Mouse (Mus musculus): ENCODE measurements around the gene Cuedc2. TPM values are rescaled to one million over a fixed set of nuclear protein-coding genes. Genes with fewer than 3 reads are reported as not detected.
A peak's percentile ranks its signal among the peaks of the same experiment; 100 is the strongest.

Gene Cuedc2
- polyA plus RNA-seq (2015; fragmentation: Nextera tagmentation; extraction: Ambion mirVana) = 340 and 347 TPM in 2 replicates

DNA sequence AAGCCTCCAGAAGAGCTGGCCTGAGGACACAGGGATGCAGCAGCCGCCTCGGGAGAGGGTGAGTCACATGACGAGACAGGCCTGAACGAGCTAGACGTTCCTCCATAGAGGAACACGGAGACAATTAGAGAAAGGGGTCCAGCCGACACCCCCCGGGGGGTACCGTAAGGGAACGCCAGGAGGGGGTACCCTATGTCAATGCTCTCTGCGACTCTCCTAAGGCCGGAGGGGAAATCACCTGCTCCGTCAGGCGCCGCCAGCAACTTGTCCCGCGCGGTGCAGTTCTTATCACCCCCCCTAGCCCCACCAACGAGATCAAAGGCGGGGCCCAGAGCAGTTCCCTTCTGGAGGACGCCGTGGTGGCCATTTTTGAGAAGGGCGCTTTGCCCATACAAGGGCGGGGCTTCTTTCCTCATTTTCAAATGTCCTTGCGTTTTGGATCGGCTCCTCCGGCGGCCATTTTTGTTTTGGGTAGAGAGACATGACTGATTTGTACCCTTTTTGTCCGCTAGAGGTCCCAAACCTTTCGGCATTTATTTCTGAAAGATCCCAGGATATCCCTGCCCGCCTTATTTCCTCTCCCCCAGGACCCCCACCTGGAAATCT, at the start of gene Cuedc2:
TSS of gene Cuedc2 (minus strand) at position 372 of the 606 bp plus-strand sequence.
- H3K9me3 ChIP-seq = no peaks in the 10 kb centered on the region
- no peaks in the 10 kb centered on the region for H3K36me3 ChIP-seq (replicated peaks)
- H3K27ac ChIP-seq = peak within 1 kb of the TSS; percentile 80
- peak within 1 kb of the TSS; percentile 69 for H3K4me3 ChIP-seq
- H3K9ac ChIP-seq = peak within 1 kb of the TSS; percentile 65
- H3K4me1 ChIP-seq = peaks cover 27% of the 10 kb centered on the region
- H3K4me2 ChIP-seq = peak within 1 kb of the TSS; percentile 78
- H3K27me3 ChIP-seq (replicated peaks) = no peaks in the 10 kb centered on the region
- peak; percentile 91 for ATAC-seq (replicated peaks)
- under 1% methylated on average over 31 of the region's 31 CpGs for WGBS

DNA sequence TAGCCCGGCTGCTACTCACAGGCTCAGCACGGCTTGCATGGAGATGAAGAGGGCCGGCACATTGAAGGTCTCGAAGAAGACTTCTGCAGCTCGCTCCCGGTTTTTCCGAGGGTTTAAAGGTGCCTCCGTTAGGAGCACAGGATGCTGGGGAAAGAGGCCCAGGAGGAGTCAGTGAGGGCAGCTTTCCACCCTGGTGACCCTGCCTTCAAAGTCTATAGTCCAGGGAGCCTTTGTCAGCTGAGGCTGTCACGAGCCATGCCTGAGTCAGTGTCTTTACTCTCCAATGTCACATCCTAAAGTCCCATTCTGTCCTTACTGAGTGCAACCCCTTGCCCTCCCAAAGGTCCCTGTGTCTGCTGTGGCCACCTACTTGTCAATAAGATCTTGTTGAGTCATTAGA, 43.8 kb upstream of the Cuedc2 start:
- H3K9ac ChIP-seq = no peak overlapping the region
- ATAC-seq (replicated peaks) = no peak

DNA sequence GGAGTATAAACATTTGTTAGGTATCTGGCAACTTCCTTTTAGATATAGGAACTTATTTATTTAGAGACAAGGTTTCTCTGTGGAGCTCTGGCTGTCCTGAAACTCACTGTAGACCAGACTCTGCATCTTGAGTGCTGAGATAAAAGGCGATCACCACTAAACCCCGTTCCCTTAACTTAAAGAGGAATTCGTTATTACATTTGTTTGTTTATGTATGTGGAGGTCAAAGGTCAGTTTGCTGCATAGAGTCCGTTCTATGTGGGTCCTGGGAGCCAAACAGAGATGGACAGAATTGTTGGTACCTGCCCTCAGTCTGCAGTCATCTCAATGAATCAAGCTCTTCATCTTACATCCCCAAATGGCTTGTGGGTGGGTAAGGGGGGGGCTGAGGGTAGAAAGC, 37.4 kb upstream of the Cuedc2 start:
- WGBS = 73% methylated on average over 4 of the region's 4 CpGs
- no peaks in the 10 kb centered on the region for H3K27me3 ChIP-seq (replicated peaks)
- no peak overlapping the region for H3K4me2 ChIP-seq
- no peaks in the 10 kb centered on the region for H3K9me3 ChIP-seq
- H3K27ac ChIP-seq = no peak overlapping the region
- H3K36me3 ChIP-seq (replicated peaks) = peaks cover 42% of the 10 kb centered on the region
- no peak overlapping the region for H3K4me3 ChIP-seq
- no peaks in the 10 kb centered on the region for H3K4me1 ChIP-seq
- H3K9ac ChIP-seq = no peak overlapping the region
- no peak for ATAC-seq (replicated peaks)

More for the DNA sequence above, 43.8 kb upstream of the Cuedc2 start:
- H3K9me3 ChIP-seq = no peaks in the 10 kb centered on the region
- peaks cover 80% of the 10 kb centered on the region for H3K36me3 ChIP-seq (replicated peaks)
- no peak overlapping the region for H3K4me2 ChIP-seq
- 92% methylated on average over 9 of the region's 9 CpGs for WGBS
- H3K4me1 ChIP-seq = no peaks in the 10 kb centered on the region
- no peak overlapping the region for H3K27ac ChIP-seq
- H3K27me3 ChIP-seq (replicated peaks) = no peaks in the 10 kb centered on the region
- H3K4me3 ChIP-seq = no peak overlapping the region

DNA sequence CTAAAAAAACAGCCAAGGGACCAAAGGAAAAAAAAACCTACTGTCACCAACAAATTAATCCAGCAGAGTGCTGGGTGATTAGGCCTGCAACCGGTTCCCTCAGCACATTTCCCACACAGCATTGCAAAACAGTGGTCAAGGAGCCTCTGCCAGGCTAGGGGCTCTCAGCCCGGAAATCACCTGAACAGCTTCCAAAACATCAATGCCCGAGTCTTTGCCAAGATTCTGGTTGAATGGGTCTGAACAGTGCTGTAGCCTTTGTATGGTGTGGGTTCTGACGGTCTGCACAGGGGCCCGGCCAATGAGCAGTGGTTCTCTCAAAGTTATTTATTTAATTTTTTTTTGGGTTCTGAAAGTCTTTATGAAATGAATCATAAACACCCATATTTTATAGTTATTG, 37.0 kb upstream of the Cuedc2 start:
- H3K4me3 ChIP-seq = no peak overlapping the region
- H3K9ac ChIP-seq = no peak overlapping the region
- 0 out of 2 replicates have a peak overlapping the region, but pooled peaks have one; percentile 45 for H3K27ac ChIP-seq
- H3K4me2 ChIP-seq = no peak overlapping the region
- H3K36me3 ChIP-seq (replicated peaks) = peaks cover 40% of the 10 kb centered on the region
- H3K9me3 ChIP-seq = no peaks in the 10 kb centered on the region
- no peaks in the 10 kb centered on the region for H3K4me1 ChIP-seq
- no peaks in the 10 kb centered on the region for H3K27me3 ChIP-seq (replicated peaks)
- ATAC-seq (replicated peaks) = no peak
- WGBS = 57% methylated on average over 5 of the region's 5 CpGs

DNA sequence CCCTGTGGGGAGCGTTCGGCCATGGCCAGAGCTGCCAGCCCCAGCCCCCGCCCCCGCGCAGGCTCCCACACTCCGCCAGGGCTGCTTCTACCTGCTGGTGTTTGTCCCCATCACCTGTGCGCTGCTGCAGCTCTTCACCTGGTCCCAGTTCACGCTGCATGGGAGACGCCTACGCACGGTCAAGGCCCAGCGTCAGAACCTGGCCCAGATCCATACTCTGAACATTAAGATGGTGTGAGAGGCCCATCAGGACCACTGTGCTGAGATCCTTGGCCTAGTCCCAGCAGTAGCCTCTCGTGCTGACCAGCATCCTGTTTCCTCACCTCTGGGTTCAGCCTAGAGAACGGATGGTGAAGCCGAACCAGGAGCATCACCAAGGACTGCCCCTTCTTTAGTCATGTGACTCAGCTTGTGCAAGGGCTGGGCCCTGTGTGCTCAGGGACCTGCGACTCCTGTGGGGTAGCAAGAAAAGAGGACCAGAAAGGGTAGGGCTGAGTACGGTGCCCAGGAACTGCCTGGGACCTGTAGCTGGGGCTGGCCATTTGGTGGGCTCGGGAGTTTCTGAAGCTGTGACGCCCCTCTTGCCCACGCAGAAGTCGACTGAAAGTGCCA, 36.1 kb upstream of the Cuedc2 start:
- 45% methylated on average over 21 of the region's 21 CpGs for WGBS
- Histone ChIP-seq H3K27ac (no peak overlapping the region), H3K36me3 (replicated peaks) (peaks cover 31% of the 10 kb centered on the region), H3K4me3 (no peak overlapping the region), H3K27me3 (replicated peaks) (no peaks in the 10 kb centered on the region), H3K9me3 (no peaks in the 10 kb centered on the region), H3K9ac (no peak overlapping the region), H3K4me2 (no peak overlapping the region), H3K4me1 (no peaks in the 10 kb centered on the region)
- ATAC-seq (replicated peaks) = peak; percentile 51

DNA sequence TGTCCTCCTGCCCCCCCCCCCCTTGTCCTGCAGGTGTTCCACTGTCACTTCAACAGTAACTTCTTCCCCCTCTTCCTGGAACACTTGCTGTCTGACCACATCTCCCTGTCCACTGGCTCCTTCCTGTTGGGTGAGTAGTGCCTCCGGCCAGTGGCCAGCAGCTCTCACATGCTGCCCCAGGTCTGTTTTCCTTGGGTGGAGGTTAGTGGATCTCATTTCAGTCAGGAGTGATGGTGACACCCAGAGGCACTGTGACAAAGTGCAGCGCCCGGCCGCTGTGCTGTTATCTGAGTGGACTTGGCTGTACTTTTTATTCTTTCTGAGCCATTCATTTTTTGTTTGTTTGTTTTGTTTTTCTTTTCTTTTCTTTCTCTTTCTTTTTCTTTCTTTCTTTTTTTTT, 30.7 kb upstream of the Cuedc2 start:
- Histone ChIP-seq H3K9me3 (no peaks in the 10 kb centered on the region), H3K4me2 (no peak overlapping the region), H3K27ac (no peak overlapping the region), H3K36me3 (replicated peaks) (no peaks in the 10 kb centered on the region), H3K4me3 (no peak overlapping the region), H3K27me3 (replicated peaks) (no peaks in the 10 kb centered on the region), H3K4me1 (no peaks in the 10 kb centered on the region), H3K9ac (no peak overlapping the region)
- no peak for ATAC-seq (replicated peaks)
- 29% methylated on average over 4 of the region's 4 CpGs for WGBS

- WGBS = 90% methylated on average over 23 of the region's 23 CpGs
- H3K4me1 ChIP-seq = no peaks in the 10 kb centered on the region
- H3K4me2 ChIP-seq = no peak overlapping the region
- no peak overlapping the region for H3K27ac ChIP-seq
- no peaks in the 10 kb centered on the region for H3K36me3 ChIP-seq (replicated peaks)
- no peak overlapping the region for H3K4me3 ChIP-seq
- H3K9ac ChIP-seq = no peak overlapping the region
- no peak for ATAC-seq (replicated peaks)
- H3K9me3 ChIP-seq = no peaks in the 10 kb centered on the region
- H3K27me3 ChIP-seq (replicated peaks) = no peaks in the 10 kb centered on the region
Measured at GRCm38 (mm10) chr19:46367798-46368590, 29.5 kb upstream of the Cuedc2 start.

DNA sequence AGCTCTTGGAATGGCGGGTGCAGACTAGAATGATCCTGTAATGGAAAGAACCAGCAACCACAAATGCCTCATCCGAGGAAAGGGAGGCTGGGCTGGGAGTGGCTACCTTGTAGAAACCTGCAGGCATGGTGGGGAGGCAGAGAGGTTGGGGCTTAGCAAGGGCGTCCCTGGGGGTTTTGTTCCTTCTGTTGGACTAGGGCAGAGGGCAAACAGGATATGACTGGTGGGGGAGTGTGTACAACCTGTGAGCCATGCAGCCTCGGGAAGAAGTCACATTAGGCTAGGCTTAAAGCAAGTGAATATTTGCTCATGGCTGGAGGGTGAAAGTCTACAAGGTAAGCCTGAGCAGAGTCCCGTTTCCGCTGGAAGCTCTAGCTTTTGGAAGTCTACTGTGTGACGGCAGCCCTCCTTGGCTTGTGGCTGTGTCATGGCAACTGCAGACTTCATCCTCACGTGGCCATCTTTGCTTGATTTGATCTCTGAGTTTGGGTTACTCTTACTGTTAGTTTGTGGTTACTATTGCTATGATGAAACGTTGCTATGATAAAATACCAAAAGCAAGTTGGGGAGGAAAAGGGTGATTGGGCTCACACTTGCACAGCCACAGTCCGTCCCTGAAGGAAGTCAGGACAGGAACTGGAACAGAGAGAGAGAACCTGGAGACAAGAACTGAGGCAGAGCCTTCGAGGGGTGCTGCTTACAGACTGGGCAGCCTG, 24.9 kb upstream of the Cuedc2 start:
- Histone ChIP-seq H3K4me1 (no peaks in the 10 kb centered on the region), H3K27ac (no peak overlapping the region), H3K4me2 (no peak overlapping the region), H3K36me3 (replicated peaks) (no peaks in the 10 kb centered on the region), H3K9me3 (no peaks in the 10 kb centered on the region), H3K4me3 (no peak overlapping the region), H3K27me3 (replicated peaks) (peaks cover 2% of the 10 kb centered on the region), H3K9ac (no peak overlapping the region)
- 89% methylated on average over 11 of the region's 11 CpGs for WGBS
- ATAC-seq (replicated peaks) = no peak

GRCm38 (mm10) chr19:46362104-46362503, 23.6 kb upstream of the Cuedc2 start:
- H3K36me3 ChIP-seq (replicated peaks) = no peaks in the 10 kb centered on the region
- peaks cover 8% of the 10 kb centered on the region for H3K4me1 ChIP-seq
- H3K27me3 ChIP-seq (replicated peaks) = peaks cover 5% of the 10 kb centered on the region
- H3K9me3 ChIP-seq = no peaks in the 10 kb centered on the region
- no peak overlapping the region for H3K9ac ChIP-seq
- H3K4me2 ChIP-seq = no peak overlapping the region
- no peak overlapping the region for H3K27ac ChIP-seq
- H3K4me3 ChIP-seq = no peak overlapping the region
- WGBS = 84% methylated on average over 8 of the region's 8 CpGs
- ATAC-seq (replicated peaks) = no peak

- no peak overlapping the region for H3K9ac ChIP-seq
- no peak overlapping the region for H3K4me2 ChIP-seq
- peaks cover 5% of the 10 kb centered on the region for H3K27me3 ChIP-seq (replicated peaks)
- H3K36me3 ChIP-seq (replicated peaks) = no peaks in the 10 kb centered on the region
- no peak for ATAC-seq (replicated peaks)
- no peak overlapping the region for H3K27ac ChIP-seq
- H3K9me3 ChIP-seq = no peaks in the 10 kb centered on the region
- H3K4me1 ChIP-seq = peaks cover 15% of the 10 kb centered on the region
- no peak overlapping the region for H3K4me3 ChIP-seq
- WGBS = 67% methylated on average over 4 of the region's 4 CpGs
Measured at GRCm38 (mm10) chr19:46358381-46358780, 19.9 kb upstream of the Cuedc2 start.

DNA sequence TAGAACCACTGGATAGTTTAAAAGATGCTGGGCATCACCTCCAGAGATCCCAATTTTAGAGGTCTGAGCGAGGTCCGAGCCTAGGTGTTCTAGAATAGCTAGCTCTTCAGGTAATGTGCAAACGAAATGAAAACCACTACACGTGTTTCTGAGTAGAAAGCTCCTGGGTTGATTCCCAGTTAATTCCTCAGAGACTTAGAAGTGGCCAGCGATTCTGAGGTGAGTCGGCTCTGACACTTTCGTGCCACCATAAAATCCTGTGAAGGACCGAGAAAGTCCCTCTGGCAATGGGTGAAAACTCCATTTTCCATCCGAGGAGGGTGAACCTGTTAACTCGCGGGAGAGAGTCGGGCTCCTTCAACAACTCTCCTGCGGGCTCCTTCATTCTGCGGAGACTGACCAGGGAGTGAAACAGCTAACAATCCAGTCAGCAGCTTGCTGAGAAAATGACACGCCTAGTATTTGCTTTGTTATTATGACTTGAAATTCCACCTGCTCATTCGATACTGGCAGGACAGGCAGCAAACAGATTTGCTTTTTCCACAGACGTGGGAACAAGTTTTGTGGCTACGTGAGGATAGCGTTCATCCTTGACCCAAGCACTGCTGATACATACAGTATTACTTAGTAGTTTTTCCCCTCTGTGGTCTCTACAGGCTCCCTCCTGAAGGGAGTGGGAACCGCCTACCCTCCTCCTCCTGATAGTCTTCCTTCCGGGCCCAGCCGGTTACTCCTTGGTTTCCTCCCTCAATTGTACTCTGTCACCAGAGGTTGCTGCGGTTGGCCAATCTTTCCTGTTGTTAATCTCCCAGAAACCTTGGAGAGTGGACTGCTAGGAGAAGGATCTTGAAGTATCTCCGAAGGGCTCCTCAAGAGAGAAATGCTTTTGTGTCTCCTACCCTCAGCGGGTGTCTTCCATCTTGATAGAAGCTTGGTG, 19.1 kb upstream of the Cuedc2 start:
- no peaks in the 10 kb centered on the region for H3K9me3 ChIP-seq
- no peak for ATAC-seq (replicated peaks)
- WGBS = 20% methylated on average over 25 of the region's 25 CpGs

More for the DNA sequence above, 19.1 kb upstream of the Cuedc2 start:
- H3K4me1 ChIP-seq = peaks cover 15% of the 10 kb centered on the region
- peak overlapping the region; percentile 48 for H3K4me3 ChIP-seq
- H3K36me3 ChIP-seq (replicated peaks) = no peaks in the 10 kb centered on the region
- peak overlapping the region; percentile 73 for H3K4me2 ChIP-seq
- peaks cover 5% of the 10 kb centered on the region for H3K27me3 ChIP-seq (replicated peaks)
- H3K27ac ChIP-seq = no peak overlapping the region
- peak overlapping the region; percentile 58 for H3K9ac ChIP-seq

All from midbrain, embryonic 15.5 days (tissue).